Mouse (Mus musculus): ENCODE measurements around the gene Sphk2.

The Sphk2 gene

GRCm38 (mm10) chr7:45710477-45711191 lies 7.2 kb downstream of the Sphk2 start:
- DNase-seq (ENCODE audit: low read depth, low spot score), result no peak

GRCm38 (mm10) chr7:45709677-45710355 lies 8.0 kb downstream of the Sphk2 start:
- DNase-seq (ENCODE audit: low read depth, low spot score), result no peak

GRCm38 (mm10) chr7:45709036-45709435 lies 8.8 kb downstream of the Sphk2 start:
- DNase-seq (ENCODE audit: low read depth, low spot score), result no peak

- DNase-seq (ENCODE audit: low read depth, low spot score), result no peak
Measured at GRCm38 (mm10) chr7:45708221-45708761, 9.5 kb downstream of the Sphk2 start.

GRCm38 (mm10) chr7:45707375-45707967 lies 10.3 kb downstream of the Sphk2 start:
- no peak for DNase-seq (ENCODE audit: low read depth, low spot score)

GRCm38 (mm10) chr7:45706721-45707241 lies 11.0 kb downstream of the Sphk2 start:
- no peak for DNase-seq (ENCODE audit: low read depth, low spot score)

GRCm38 (mm10) chr7:45705873-45706281 lies 11.9 kb downstream of the Sphk2 start:
- DNase-seq (ENCODE audit: low read depth, low spot score), result no peak

- DNase-seq (ENCODE audit: low read depth, low spot score), result no peak
Measured at GRCm38 (mm10) chr7:45705443-45705864, 12.3 kb downstream of the Sphk2 start.

GRCm38 (mm10) chr7:45704730-45705442 lies 12.9 kb downstream of the Sphk2 start, which contains the start of gene Dbp:
Gene Dbp, plus strand, starts transcription at chr7:45705088.
- no peak for DNase-seq (ENCODE audit: low read depth, low spot score)

GRCm38 (mm10) chr7:45704046-45704559 lies 13.7 kb downstream of the Sphk2 start:
- no peak for DNase-seq (ENCODE audit: low read depth, low spot score)

- DNase-seq (ENCODE audit: low read depth, low spot score), result no peak
Measured at GRCm38 (mm10) chr7:45703521-45704033, 14.2 kb downstream of the Sphk2 start.

GRCm38 (mm10) chr7:45702809-45703520 lies 14.8 kb downstream of the Sphk2 start:
- DNase-seq (ENCODE audit: low read depth, low spot score), result no peak

- DNase-seq (ENCODE audit: low read depth, low spot score), result no peak
Measured at GRCm38 (mm10) chr7:45702316-45702715, 15.5 kb downstream of the Sphk2 start.

GRCm38 (mm10) chr7:45701607-45702006 lies 16.2 kb downstream of the Sphk2 start:
- DNase-seq (ENCODE audit: low read depth, low spot score), result no peak

- no peak for DNase-seq (ENCODE audit: low read depth, low spot score)
Measured at GRCm38 (mm10) chr7:45701072-45701471, 16.7 kb downstream of the Sphk2 start.

GRCm38 (mm10) chr7:45700301-45701015 lies 17.3 kb downstream of the Sphk2 start:
- no peak for DNase-seq (ENCODE audit: low read depth, low spot score)

GRCm38 (mm10) chr7:45699523-45700141 lies 18.2 kb downstream of the Sphk2 start, which contains the start of gene Car11:
Gene Car11, plus strand, starts transcription at chr7:45699843.
- no peak for DNase-seq (ENCODE audit: low read depth, low spot score)

- DNase-seq (ENCODE audit: low read depth, low spot score), result no peak
Measured at GRCm38 (mm10) chr7:45697894-45698293, 19.9 kb downstream of the Sphk2 start.

GRCm38 (mm10) chr7:45695098-45695497 lies 22.7 kb downstream of the Sphk2 start:
- no peak for DNase-seq (ENCODE audit: low read depth, low spot score)

Data from c-Kit-negative CD71-positive TER-119-positive erythroid progenitor cells, embryonic 14.5 days (primary cell).